Mouse (Mus musculus) liver, adult 2 months (tissue): ENCODE measurements around the gene Gm20388.

Experiments
- CTCF ChIP-seq: fragments of 200-500 bp; IDR thresholded peaks from 2 replicates; pipeline ENCODE4 v1.5.1; 2011; ENCODE audit warnings: low read depth, low read length, control low read depth
- POLR2A ChIP-seq: fragments of 200-500 bp; IDR thresholded peaks from 2 replicates; pipeline ENCODE4 v1.6.1; 2011; ENCODE audit warnings: low read length, control low read depth; ENCODE audit not compliant: insufficient read depth; ENCODE audit errors: extremely low read depth

DNA sequence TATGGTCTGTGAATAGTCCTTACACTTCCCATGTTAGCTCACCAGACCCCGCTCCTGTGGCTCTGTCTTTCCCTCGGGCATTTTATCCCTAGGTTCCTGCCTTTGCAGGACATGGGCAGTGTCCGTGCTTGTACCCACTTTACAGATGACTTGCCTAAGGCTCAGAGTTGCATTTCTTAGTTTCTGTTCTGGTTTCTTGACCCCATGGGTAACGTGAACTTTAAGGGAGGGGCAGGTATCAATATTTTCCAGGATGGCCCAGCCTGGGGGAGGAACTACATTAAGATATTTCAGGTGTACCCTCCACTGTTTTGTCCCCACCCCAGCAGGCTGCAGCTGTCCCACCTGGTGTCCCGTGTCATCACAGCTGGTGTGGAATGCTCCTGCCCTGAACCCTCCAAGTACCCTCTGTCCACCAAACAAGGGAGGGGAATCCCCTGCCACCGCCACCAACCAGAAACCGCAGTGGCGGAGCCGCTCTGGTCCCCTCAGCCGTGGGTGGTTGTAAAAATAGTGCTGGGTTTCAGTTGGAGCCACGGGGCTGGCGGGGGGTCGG lies 353.8 kb downstream of the Gm20388 start:
- TF ChIP-seq CTCF (no peak), POLR2A (no peak)
